Mouse (Mus musculus): ENCODE results near the gene Ascc1. TPM values are rescaled to one million over a fixed set of nuclear protein-coding genes. Genes with fewer than 3 reads are reported as not detected.
A peak's percentile ranks its signal among the peaks of the same experiment; 100 is the strongest.

Gene Ascc1
- polyA plus RNA-seq, 1 experiment from 2014 or later = 47.8 TPM

DNA sequence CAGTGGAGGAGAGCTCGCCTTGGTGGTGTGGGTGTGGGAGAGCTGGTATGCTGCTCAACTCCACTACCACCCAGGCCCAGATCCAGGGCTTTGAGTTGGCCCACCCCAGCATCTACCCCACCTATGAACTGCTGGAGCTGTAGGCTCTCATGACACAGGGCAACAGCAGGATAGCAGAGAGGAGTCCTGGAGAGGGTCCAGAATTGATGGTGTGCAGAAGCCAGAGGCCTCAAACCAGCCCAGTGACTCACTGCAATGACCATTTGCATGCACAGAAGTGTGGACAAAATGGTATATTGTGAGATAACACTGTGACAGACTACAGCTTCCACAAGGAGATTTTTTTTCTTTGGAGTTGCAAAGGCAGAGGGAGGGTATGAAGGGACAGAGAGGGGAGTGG, 21.1 kb downstream of the Ascc1 start:
- ATAC-seq (ENCODE audit: insufficient number of reproducible peaks, low FRiP score, low TSS enrichment, low read depth) = no peak
- Histone ChIP-seq H3K9me3 (replicated peaks) (no peaks in the 10 kb centered on the region), H3K27ac (replicated peaks) (no peak overlapping the region), H3K9ac (no peak overlapping the region), H3K36me3 (peaks cover 11% of the 10 kb centered on the region; the same call in 1 of the 2 replicates), H3K4me2 (replicated peaks) (no peak overlapping the region), H3K4me1 (peaks cover 20% of the 10 kb centered on the region), H3K27me3 (no peaks in the 10 kb centered on the region), H3K4me3 (replicated peaks) (no peak overlapping the region)
- 79% methylated on average over 1 of the region's 1 CpGs for WGBS

DNA sequence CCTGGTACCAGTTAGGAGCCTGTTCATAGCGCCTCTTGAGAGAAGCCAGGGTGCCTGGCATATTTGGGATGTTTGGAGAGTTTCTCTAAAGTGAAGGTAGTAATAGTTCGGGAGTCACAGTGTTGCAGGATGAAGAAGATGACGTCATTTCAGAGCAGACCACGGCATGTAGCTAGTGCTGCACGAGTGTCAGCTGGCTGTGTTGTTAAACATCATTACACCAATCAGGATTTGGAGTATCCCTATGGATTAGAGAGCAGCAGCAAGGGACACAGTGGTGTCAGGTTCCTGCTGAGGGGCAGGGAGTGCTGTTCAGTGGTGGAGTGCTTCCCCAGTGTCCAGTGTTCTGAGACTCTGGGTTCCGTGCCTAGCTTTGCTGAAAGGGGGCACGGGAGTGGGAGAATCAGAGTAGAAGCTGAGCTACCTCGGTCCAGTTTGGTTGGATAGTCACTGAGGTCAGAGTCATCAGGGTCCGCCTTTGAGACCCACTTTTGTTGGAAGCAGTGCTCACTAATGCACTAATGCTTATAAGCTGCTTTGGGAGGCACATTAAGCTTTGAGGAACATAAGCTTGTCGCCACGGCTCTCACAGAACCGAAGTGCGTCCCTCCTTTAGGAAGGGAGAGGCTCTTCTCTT, 24.3 kb downstream of the Ascc1 start:
- H3K4me2 ChIP-seq (replicated peaks) = no peak overlapping the region
- H3K27ac ChIP-seq (replicated peaks) = peak overlapping the region; percentile 51
- peak; percentile 56; the same call in 1 of the 2 replicates for ATAC-seq (ENCODE audit: insufficient number of reproducible peaks, low FRiP score, low TSS enrichment, low read depth)
- no peaks in the 10 kb centered on the region for H3K9me3 ChIP-seq (replicated peaks)
- 46% methylated on average over 13 of the region's 13 CpGs for WGBS
- H3K27me3 ChIP-seq = no peaks in the 10 kb centered on the region
- H3K4me3 ChIP-seq (replicated peaks) = no peak overlapping the region
- peaks cover under 1% of the 10 kb centered on the region; the same call in 1 of the 2 replicates for H3K36me3 ChIP-seq
- no peak overlapping the region for H3K9ac ChIP-seq
- peaks cover 20% of the 10 kb centered on the region for H3K4me1 ChIP-seq

DNA sequence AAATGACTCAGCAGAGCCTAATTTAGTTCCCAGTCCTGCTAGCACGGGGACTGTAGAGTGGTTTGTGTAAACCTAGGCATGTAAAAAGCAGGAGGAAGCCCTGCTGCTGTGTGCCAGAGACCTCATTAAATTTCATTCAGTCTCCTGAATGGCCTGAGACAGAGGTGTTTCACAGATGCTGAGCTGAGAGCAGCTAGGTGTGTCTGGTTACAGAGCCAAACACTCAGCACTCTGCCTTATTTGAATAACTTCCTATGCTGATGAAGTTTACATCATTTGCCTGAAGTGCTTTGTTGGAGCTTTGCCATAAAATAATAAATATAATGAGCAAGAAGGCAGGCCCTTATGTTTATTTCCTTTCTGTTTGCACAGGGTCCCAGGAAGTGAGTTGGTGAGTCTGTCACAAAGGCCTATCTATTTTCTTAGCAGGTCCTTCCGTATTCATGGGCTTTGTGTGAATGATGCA, 25.0 kb downstream of the Ascc1 start:
- Histone ChIP-seq H3K36me3 (no peaks in the 10 kb centered on the region), H3K9me3 (replicated peaks) (no peaks in the 10 kb centered on the region), H3K4me2 (replicated peaks) (no peak overlapping the region), H3K9ac (no peak overlapping the region), H3K27me3 (no peaks in the 10 kb centered on the region), H3K4me3 (replicated peaks) (no peak overlapping the region), H3K4me1 (peaks cover 20% of the 10 kb centered on the region), H3K27ac (replicated peaks) (no peak overlapping the region)
- WGBS = 51% methylated on average over 2 of the region's 2 CpGs
- no peak for ATAC-seq (ENCODE audit: insufficient number of reproducible peaks, low FRiP score, low TSS enrichment, low read depth)

DNA sequence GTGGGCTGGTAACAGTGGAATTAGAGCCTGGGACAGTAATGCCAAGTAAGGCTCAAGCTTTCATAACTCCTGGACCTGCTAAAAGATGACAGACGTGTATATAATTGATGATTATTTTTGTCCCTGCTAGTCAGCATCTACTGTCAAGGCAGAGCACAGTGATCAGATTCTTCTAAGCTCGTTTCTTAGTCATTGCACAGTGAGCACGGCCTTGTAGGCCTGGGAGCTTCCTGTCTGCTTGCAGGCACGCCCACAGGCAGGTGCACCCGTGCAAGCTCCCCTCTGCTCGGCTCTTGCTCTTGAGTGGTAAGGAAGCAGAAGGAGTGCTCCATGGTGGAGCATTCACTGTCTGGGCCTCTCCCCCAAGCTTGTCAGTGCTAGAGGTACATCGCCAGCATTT, 25.6 kb downstream of the Ascc1 start:
- H3K36me3 ChIP-seq = no peaks in the 10 kb centered on the region
- H3K4me3 ChIP-seq (replicated peaks) = no peak overlapping the region
- no peak overlapping the region for H3K9ac ChIP-seq
- no peaks in the 10 kb centered on the region for H3K27me3 ChIP-seq
- H3K9me3 ChIP-seq (replicated peaks) = no peaks in the 10 kb centered on the region
- H3K27ac ChIP-seq (replicated peaks) = no peak overlapping the region
- H3K4me1 ChIP-seq = peaks cover 23% of the 10 kb centered on the region
- no peak overlapping the region for H3K4me2 ChIP-seq (replicated peaks)
- ATAC-seq (ENCODE audit: insufficient number of reproducible peaks, low FRiP score, low TSS enrichment, low read depth) = no peak
- 65% methylated on average over 7 of the region's 7 CpGs for WGBS

DNA sequence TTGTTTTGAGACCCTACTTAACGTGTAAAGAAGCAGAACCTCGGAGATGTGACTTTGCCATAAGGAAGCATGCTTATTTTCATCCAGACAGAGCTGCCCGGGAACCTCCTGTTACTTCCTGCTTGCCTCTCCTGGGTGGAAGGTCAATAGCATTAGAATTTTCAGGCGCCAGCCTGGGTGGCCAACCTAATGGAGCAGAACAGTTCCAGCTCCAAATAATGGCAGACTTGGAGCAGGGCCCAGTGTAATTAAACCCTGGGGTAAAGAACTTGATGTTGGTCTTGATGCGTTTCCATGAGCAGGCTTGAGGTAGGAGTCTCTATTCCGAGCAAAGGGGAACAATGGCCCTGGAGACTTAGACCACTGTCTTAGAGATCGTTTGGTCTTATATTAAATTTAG, 26.4 kb downstream of the Ascc1 start:
- H3K4me1 ChIP-seq = peaks cover 25% of the 10 kb centered on the region
- H3K4me2 ChIP-seq (replicated peaks) = no peak overlapping the region
- WGBS = 49% methylated on average over 7 of the region's 7 CpGs

DNA sequence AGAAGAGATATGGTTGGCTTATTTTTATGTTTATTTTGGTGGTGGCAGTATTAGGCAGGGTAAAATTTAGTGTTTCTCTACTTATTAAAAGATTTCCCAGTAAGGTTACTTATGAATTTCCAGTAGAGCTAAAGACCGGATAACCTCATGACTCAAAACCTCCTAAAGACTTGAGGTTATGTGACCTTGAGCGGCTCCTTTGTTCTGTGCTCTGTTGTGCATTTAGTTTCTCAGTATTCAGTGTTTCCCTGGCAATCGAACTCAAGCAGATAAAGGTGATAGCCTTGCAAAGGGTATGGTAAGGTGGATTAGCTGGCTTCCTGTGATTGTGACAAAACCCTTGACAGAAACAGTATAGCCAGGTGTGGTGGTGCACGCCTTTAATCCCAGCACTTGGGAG, 26.8 kb downstream of the Ascc1 start:
- Histone ChIP-seq H3K9ac (no peak overlapping the region), H3K4me3 (replicated peaks) (no peak overlapping the region), H3K36me3 (no peaks in the 10 kb centered on the region), H3K9me3 (replicated peaks) (no peaks in the 10 kb centered on the region), H3K4me1 (peaks cover 25% of the 10 kb centered on the region), H3K4me2 (replicated peaks) (no peak overlapping the region), H3K27me3 (no peaks in the 10 kb centered on the region), H3K27ac (replicated peaks) (no peak overlapping the region)
- no peak for ATAC-seq (ENCODE audit: insufficient number of reproducible peaks, low FRiP score, low TSS enrichment, low read depth)
- WGBS = 93% methylated on average over 4 of the region's 4 CpGs

More for the DNA sequence above, 26.4 kb downstream of the Ascc1 start:
- H3K27ac ChIP-seq (replicated peaks) = no peak overlapping the region
- H3K4me3 ChIP-seq (replicated peaks) = no peak overlapping the region
- H3K9ac ChIP-seq = no peak overlapping the region
- no peaks in the 10 kb centered on the region for H3K9me3 ChIP-seq (replicated peaks)
- ATAC-seq (ENCODE audit: insufficient number of reproducible peaks, low FRiP score, low TSS enrichment, low read depth) = no peak
- no peaks in the 10 kb centered on the region for H3K27me3 ChIP-seq
- no peaks in the 10 kb centered on the region for H3K36me3 ChIP-seq

DNA sequence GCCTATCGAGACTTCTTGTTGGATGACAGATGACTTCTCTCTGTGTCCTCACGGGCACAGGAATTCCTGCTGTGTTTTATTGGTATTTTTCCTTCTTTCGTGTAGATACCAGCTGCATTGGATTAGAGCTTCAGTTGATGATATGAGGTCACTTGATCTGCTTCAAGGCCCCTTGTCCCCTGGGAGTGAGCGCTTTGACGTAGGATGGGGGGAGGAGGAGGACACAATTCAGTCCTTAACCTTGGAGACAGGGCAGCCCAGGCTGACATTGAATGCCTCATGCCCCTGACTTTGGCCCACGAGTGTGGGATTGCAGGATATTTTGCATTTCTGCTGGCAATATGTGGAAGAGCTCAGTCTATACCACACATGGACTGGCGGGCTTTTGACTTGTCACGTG, 29.0 kb downstream of the Ascc1 start:
- H3K9me3 ChIP-seq (replicated peaks) = no peaks in the 10 kb centered on the region
- 67% methylated on average over 8 of the region's 8 CpGs for WGBS
- H3K4me1 ChIP-seq = peaks cover 20% of the 10 kb centered on the region
- no peak overlapping the region for H3K4me3 ChIP-seq (replicated peaks)
- no peak overlapping the region for H3K9ac ChIP-seq
- no peaks in the 10 kb centered on the region for H3K27me3 ChIP-seq
- no peak overlapping the region for H3K27ac ChIP-seq (replicated peaks)
- H3K36me3 ChIP-seq = no peaks in the 10 kb centered on the region
- no peak overlapping the region for H3K4me2 ChIP-seq (replicated peaks)
- ATAC-seq (ENCODE audit: insufficient number of reproducible peaks, low FRiP score, low TSS enrichment, low read depth) = no peak

DNA sequence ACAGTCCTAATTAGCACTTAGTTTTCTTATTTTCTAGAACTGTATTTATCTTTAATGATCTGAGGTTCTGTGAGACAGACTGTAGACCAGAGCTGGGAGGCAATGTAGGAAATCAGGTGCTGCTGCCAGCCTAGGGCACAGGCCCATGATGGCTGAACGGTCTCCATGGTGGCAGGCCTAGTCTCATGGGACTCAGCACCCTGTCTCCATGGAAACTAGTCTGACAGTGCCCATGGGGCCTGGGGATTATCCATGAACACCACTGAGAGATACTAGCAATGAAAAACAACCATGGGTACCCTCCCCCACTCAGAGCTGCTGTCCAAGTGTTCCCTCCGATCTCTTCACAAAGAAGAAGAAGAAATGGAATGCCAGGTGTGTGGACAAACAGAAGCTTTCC, 29.4 kb downstream of the Ascc1 start:
- Histone ChIP-seq H3K27ac (replicated peaks) (no peak overlapping the region), H3K4me2 (replicated peaks) (no peak overlapping the region), H3K4me3 (replicated peaks) (no peak overlapping the region), H3K9ac (no peak overlapping the region), H3K4me1 (peaks cover 16% of the 10 kb centered on the region), H3K36me3 (no peaks in the 10 kb centered on the region), H3K9me3 (replicated peaks) (no peaks in the 10 kb centered on the region), H3K27me3 (no peaks in the 10 kb centered on the region)
- 73% methylated on average over 2 of the region's 2 CpGs for WGBS
- ATAC-seq (ENCODE audit: insufficient number of reproducible peaks, low FRiP score, low TSS enrichment, low read depth) = 0 out of 2 replicates have a peak, but pooled peaks have one; percentile 58

DNA sequence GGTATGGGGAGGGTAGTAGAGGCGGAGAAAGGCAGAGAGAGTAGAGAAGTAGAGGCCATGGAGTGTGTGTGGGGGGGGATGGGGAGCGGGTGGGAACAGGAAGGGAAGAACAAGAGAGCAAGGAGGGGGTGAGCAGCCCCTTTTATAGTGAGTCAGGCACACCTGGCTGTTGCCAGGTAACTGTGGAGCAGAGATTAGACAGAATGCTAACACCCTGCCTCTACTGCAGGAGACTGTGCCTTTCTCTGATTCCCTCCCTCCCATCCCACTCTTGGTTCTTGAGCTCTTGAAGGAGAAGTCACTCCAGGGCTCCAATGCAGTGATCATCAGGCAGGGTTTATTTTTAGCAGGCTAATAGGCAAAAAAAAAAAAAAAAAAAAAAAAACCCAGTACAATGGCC, 30.0 kb downstream of the Ascc1 start:
- peaks cover 14% of the 10 kb centered on the region for H3K4me1 ChIP-seq
- 57% methylated on average over 2 of the region's 2 CpGs for WGBS

DNA sequence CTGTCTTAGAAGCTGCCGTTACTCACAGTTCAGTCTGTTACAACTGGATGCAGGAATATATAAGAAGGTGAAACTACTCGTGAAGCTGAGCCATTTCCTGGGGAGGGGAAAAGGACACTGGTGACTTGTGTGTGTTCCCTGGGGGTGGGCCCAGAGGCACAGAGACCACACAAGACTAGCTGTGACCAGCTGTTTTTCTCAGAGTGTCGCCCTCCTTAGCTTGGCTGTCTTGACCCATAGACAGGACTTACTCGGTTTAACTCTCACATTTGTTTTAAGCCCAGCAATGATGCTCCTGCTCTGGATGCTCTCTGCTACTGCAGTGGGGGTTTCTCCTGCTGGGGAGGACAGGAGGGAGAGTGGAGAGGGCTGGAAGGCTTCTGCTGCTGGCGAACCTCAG, 30.5 kb downstream of the Ascc1 start:
- 34% methylated on average over 5 of the region's 5 CpGs for WGBS
- no peaks in the 10 kb centered on the region for H3K9me3 ChIP-seq (replicated peaks)

More for the DNA sequence above, 30.0 kb downstream of the Ascc1 start:
- no peak; the same call in 1 of the 2 replicates for ATAC-seq (ENCODE audit: insufficient number of reproducible peaks, low FRiP score, low TSS enrichment, low read depth)
- Histone ChIP-seq H3K9me3 (replicated peaks) (no peaks in the 10 kb centered on the region), H3K4me2 (replicated peaks) (no peak overlapping the region), H3K27me3 (no peaks in the 10 kb centered on the region), H3K27ac (replicated peaks) (no peak overlapping the region), H3K36me3 (no peaks in the 10 kb centered on the region), H3K9ac (no peak overlapping the region), H3K4me3 (replicated peaks) (no peak overlapping the region)

DNA sequence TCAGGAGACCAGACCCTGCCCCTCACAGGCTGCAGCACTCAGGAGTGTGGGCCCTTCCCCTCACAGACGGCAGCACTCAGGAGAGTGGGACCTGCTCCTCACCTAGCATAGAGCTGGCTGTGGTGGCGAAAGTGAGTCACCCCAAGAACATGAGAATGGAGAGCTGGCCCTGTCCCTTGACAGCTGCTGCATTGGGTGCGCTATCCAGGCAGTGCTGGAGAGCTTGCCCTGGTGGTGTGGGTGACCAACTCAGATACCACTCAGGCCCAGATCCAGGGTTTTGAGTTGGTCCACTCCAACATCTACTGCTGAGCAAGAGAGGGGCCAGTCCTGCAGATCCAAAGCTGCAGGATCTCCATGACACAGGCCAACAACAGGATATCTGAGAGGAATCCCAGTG, 32.0 kb downstream of the Ascc1 start:
- Histone ChIP-seq H3K9me3 (replicated peaks) (no peaks in the 10 kb centered on the region), H3K4me2 (replicated peaks) (no peak overlapping the region), H3K9ac (no peak overlapping the region), H3K4me1 (peaks cover 5% of the 10 kb centered on the region), H3K36me3 (no peaks in the 10 kb centered on the region), H3K27me3 (no peaks in the 10 kb centered on the region), H3K27ac (replicated peaks) (no peak overlapping the region), H3K4me3 (replicated peaks) (no peak overlapping the region)
- no peak for ATAC-seq (ENCODE audit: insufficient number of reproducible peaks, low FRiP score, low TSS enrichment, low read depth)
- 79% methylated on average over 3 of the region's 3 CpGs for WGBS

More for the DNA sequence above, 30.5 kb downstream of the Ascc1 start:
- Histone ChIP-seq H3K36me3 (no peaks in the 10 kb centered on the region), H3K27ac (replicated peaks) (no peak overlapping the region), H3K9ac (no peak overlapping the region), H3K4me2 (replicated peaks) (no peak overlapping the region), H3K27me3 (no peaks in the 10 kb centered on the region), H3K4me3 (replicated peaks) (no peak overlapping the region), H3K4me1 (peaks cover 11% of the 10 kb centered on the region)
- no peak for ATAC-seq (ENCODE audit: insufficient number of reproducible peaks, low FRiP score, low TSS enrichment, low read depth)

DNA sequence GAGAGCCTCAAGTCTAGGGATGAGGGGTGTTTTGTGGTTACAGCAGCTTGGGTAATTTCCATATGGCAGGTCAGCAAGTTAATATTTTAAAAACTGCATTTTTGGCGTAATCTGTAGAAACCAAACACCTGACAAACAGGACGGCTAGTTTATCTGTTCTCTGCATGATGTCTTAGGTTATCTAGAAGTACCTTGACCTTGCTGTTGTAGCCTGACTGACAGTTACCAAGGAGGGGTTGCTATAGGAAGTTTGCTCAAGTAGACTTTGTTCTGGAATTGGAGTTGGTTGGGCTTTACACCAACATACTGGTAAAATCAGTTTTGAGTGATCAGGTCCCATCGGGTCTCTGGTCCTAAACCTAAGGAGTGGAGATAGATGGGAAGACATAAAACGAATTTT, 33.1 kb downstream of the Ascc1 start:
- Histone ChIP-seq H3K4me2 (replicated peaks) (no peak overlapping the region), H3K36me3 (no peaks in the 10 kb centered on the region), H3K9me3 (replicated peaks) (no peaks in the 10 kb centered on the region), H3K27me3 (no peaks in the 10 kb centered on the region), H3K4me1 (peaks cover 5% of the 10 kb centered on the region), H3K9ac (no peak overlapping the region), H3K27ac (replicated peaks) (no peak overlapping the region), H3K4me3 (replicated peaks) (no peak overlapping the region)
- ATAC-seq (ENCODE audit: insufficient number of reproducible peaks, low FRiP score, low TSS enrichment, low read depth) = no peak
- WGBS = 82% methylated on average over 4 of the region's 4 CpGs
